Mouse (Mus musculus): ENCODE data around the gene Smad5. TPM values are rescaled to one million over a fixed set of nuclear protein-coding genes. Genes with fewer than 3 reads are reported as not detected.
A peak's percentile ranks its signal among the peaks of the same experiment; 100 is the strongest.

The Smad5 gene
- polyA plus RNA-seq (2014; fragmentation: Nextera tagmentation; extraction: Ambion mirVana), result 32.9 and 62.2 TPM in 2 replicates

- peaks cover 13% of the 10 kb centered on the region for H3K36me3 ChIP-seq (ENCODE audit: control insufficient read depth, insufficient read depth, low read length)
- H3K4me1 ChIP-seq (ENCODE audit: control insufficient read depth, insufficient read depth, low read length), result peaks cover 30% of the 10 kb centered on the region
- peak within 1 kb of the TSS; percentile 79 for H3K4me3 ChIP-seq (ENCODE audit: low read length)
- H3K9ac ChIP-seq (ENCODE audit: low read depth, low read length), result peak within 1 kb of the TSS; percentile 98
- H3K9me3 ChIP-seq (ENCODE audit: control insufficient read depth, low read length), result 0 out of 2 replicates have a peak, but pooled peaks cover 2% of the 10 kb centered on the region
- no peaks in the 10 kb centered on the region for H3K27me3 ChIP-seq (ENCODE audit: control insufficient read depth, insufficient read depth, low read length)
- ATAC-seq (ENCODE audit: low FRiP score, low TSS enrichment), result peak; percentile 80
- H3K27ac ChIP-seq (ENCODE audit: low read depth, low read length), result peak within 1 kb of the TSS; percentile 98
- peak within 1 kb of the TSS; percentile 83 for H3K4me2 ChIP-seq (replicated peaks; ENCODE audit: low read depth, low read length)
- WGBS, result 2% methylated on average over 58 of the region's 62 CpGs
Measured at GRCm38 (mm10) chr13:56702469-56703221, at the start of gene Smad5. Gene Smad5, plus strand, starts transcription at chr13:56703010.

- peaks cover 37% of the 10 kb centered on the region for H3K4me1 ChIP-seq (ENCODE audit: control insufficient read depth, insufficient read depth, low read length)
- H3K36me3 ChIP-seq (ENCODE audit: control insufficient read depth, insufficient read depth, low read length), result no peaks in the 10 kb centered on the region
- H3K4me2 ChIP-seq (replicated peaks; ENCODE audit: low read depth, low read length), result no peak overlapping the region
- no peaks in the 10 kb centered on the region for H3K9me3 ChIP-seq (ENCODE audit: control insufficient read depth, low read length)
- H3K27ac ChIP-seq (ENCODE audit: low read depth, low read length), result no peak overlapping the region
- H3K4me3 ChIP-seq (ENCODE audit: low read length), result no peak overlapping the region
- ATAC-seq (ENCODE audit: low FRiP score, low TSS enrichment), result no peak
- no peaks in the 10 kb centered on the region for H3K27me3 ChIP-seq (ENCODE audit: control insufficient read depth, insufficient read depth, low read length)
- WGBS, result 61% methylated on average over 5 of the region's 5 CpGs
- H3K9ac ChIP-seq (ENCODE audit: low read depth, low read length), result no peak overlapping the region
Measured at GRCm38 (mm10) chr13:56654176-56654575, 48.6 kb upstream of the Smad5 start.

GRCm38 (mm10) chr13:56657946-56658512, 44.8 kb upstream of the Smad5 start:
- Histone ChIP-seq H3K4me3 (ENCODE audit: low read length) (no peak overlapping the region), H3K4me1 (ENCODE audit: control insufficient read depth, insufficient read depth, low read length) (peaks cover 28% of the 10 kb centered on the region), H3K9me3 (ENCODE audit: control insufficient read depth, low read length) (no peaks in the 10 kb centered on the region), H3K36me3 (ENCODE audit: control insufficient read depth, insufficient read depth, low read length) (no peaks in the 10 kb centered on the region), H3K4me2 (replicated peaks; ENCODE audit: low read depth, low read length) (no peak overlapping the region), H3K27me3 (ENCODE audit: control insufficient read depth, insufficient read depth, low read length) (no peaks in the 10 kb centered on the region), H3K27ac (ENCODE audit: low read depth, low read length) (no peak overlapping the region), H3K9ac (ENCODE audit: low read depth, low read length) (no peak overlapping the region)
- 42% methylated on average over 7 of the region's 7 CpGs for WGBS
- ATAC-seq (ENCODE audit: low FRiP score, low TSS enrichment), result peak; percentile 38; the same call in 1 of the 2 replicates

- no peaks in the 10 kb centered on the region for H3K27me3 ChIP-seq (ENCODE audit: control insufficient read depth, insufficient read depth, low read length)
- no peak overlapping the region for H3K4me2 ChIP-seq (replicated peaks; ENCODE audit: low read depth, low read length)
- H3K36me3 ChIP-seq (ENCODE audit: control insufficient read depth, insufficient read depth, low read length), result no peaks in the 10 kb centered on the region
- no peak for ATAC-seq (ENCODE audit: low FRiP score, low TSS enrichment)
- 67% methylated on average over 6 of the region's 6 CpGs for WGBS
- no peak overlapping the region for H3K4me3 ChIP-seq (ENCODE audit: low read length)
- no peak overlapping the region for H3K27ac ChIP-seq (ENCODE audit: low read depth, low read length)
- peaks cover 22% of the 10 kb centered on the region for H3K4me1 ChIP-seq (ENCODE audit: control insufficient read depth, insufficient read depth, low read length)
- no peak overlapping the region for H3K9ac ChIP-seq (ENCODE audit: low read depth, low read length)
- no peaks in the 10 kb centered on the region for H3K9me3 ChIP-seq (ENCODE audit: control insufficient read depth, low read length)
Measured at GRCm38 (mm10) chr13:56658931-56659330, 43.9 kb upstream of the Smad5 start.

- 0 out of 2 replicates have a peak overlapping the region, but pooled peaks have one; percentile 2 for H3K9ac ChIP-seq (ENCODE audit: low read depth, low read length)
- H3K9me3 ChIP-seq (ENCODE audit: control insufficient read depth, low read length), result no peaks in the 10 kb centered on the region
- 0 out of 2 replicates have a peak, but pooled peaks cover 8% of the 10 kb centered on the region for H3K4me1 ChIP-seq (ENCODE audit: control insufficient read depth, insufficient read depth, low read length)
- H3K36me3 ChIP-seq (ENCODE audit: control insufficient read depth, insufficient read depth, low read length), result no peaks in the 10 kb centered on the region
- peak overlapping the region; percentile 37; the same call in 1 of the 2 replicates for H3K27ac ChIP-seq (ENCODE audit: low read depth, low read length)
- no peak for ATAC-seq (ENCODE audit: low FRiP score, low TSS enrichment)
- no peak overlapping the region for H3K4me2 ChIP-seq (replicated peaks; ENCODE audit: low read depth, low read length)
- 59% methylated on average over 7 of the region's 7 CpGs for WGBS
- H3K27me3 ChIP-seq (ENCODE audit: control insufficient read depth, insufficient read depth, low read length), result no peaks in the 10 kb centered on the region
- no peak overlapping the region for H3K4me3 ChIP-seq (ENCODE audit: low read length)
Measured at GRCm38 (mm10) chr13:56661914-56662621, 40.7 kb upstream of the Smad5 start.

- no peak overlapping the region for H3K4me3 ChIP-seq (ENCODE audit: low read length)
- H3K36me3 ChIP-seq (ENCODE audit: control insufficient read depth, insufficient read depth, low read length), result no peaks in the 10 kb centered on the region
- peak overlapping the region; percentile 7; the same call in 1 of the 2 replicates for H3K9ac ChIP-seq (ENCODE audit: low read depth, low read length)
- H3K9me3 ChIP-seq (ENCODE audit: control insufficient read depth, low read length), result no peaks in the 10 kb centered on the region
- 0 out of 2 replicates have a peak, but pooled peaks have one; percentile 47 for ATAC-seq (ENCODE audit: low FRiP score, low TSS enrichment)
- H3K4me2 ChIP-seq (replicated peaks; ENCODE audit: low read depth, low read length), result no peak overlapping the region
- 67% methylated on average over 17 of the region's 17 CpGs for WGBS
- H3K4me1 ChIP-seq (ENCODE audit: control insufficient read depth, insufficient read depth, low read length), result no peaks in the 10 kb centered on the region
- H3K27me3 ChIP-seq (ENCODE audit: control insufficient read depth, insufficient read depth, low read length), result no peaks in the 10 kb centered on the region
- no peak overlapping the region for H3K27ac ChIP-seq (ENCODE audit: low read depth, low read length)
Measured at GRCm38 (mm10) chr13:56664256-56665170, 38.3 kb upstream of the Smad5 start.

GRCm38 (mm10) chr13:56671206-56671605, 31.6 kb upstream of the Smad5 start:
- Histone ChIP-seq H3K4me3 (ENCODE audit: low read length) (no peak overlapping the region), H3K9ac (ENCODE audit: low read depth, low read length) (no peak overlapping the region), H3K9me3 (ENCODE audit: control insufficient read depth, low read length) (no peaks in the 10 kb centered on the region), H3K36me3 (ENCODE audit: control insufficient read depth, insufficient read depth, low read length) (no peaks in the 10 kb centered on the region), H3K27me3 (ENCODE audit: control insufficient read depth, insufficient read depth, low read length) (no peaks in the 10 kb centered on the region), H3K27ac (ENCODE audit: low read depth, low read length) (no peak overlapping the region), H3K4me2 (replicated peaks; ENCODE audit: low read depth, low read length) (no peak overlapping the region), H3K4me1 (ENCODE audit: control insufficient read depth, insufficient read depth, low read length) (peaks cover 9% of the 10 kb centered on the region)
- WGBS, result 63% methylated on average over 11 of the region's 11 CpGs
- ATAC-seq (ENCODE audit: low FRiP score, low TSS enrichment), result no peak

GRCm38 (mm10) chr13:56677731-56678130, 25.1 kb upstream of the Smad5 start:
- no peaks in the 10 kb centered on the region for H3K9me3 ChIP-seq (ENCODE audit: control insufficient read depth, low read length)
- peaks cover 28% of the 10 kb centered on the region for H3K4me1 ChIP-seq (ENCODE audit: control insufficient read depth, insufficient read depth, low read length)
- WGBS, result 76% methylated on average over 4 of the region's 4 CpGs
- no peaks in the 10 kb centered on the region for H3K36me3 ChIP-seq (ENCODE audit: control insufficient read depth, insufficient read depth, low read length)
- no peak overlapping the region for H3K9ac ChIP-seq (ENCODE audit: low read depth, low read length)
- H3K4me2 ChIP-seq (replicated peaks; ENCODE audit: low read depth, low read length), result no peak overlapping the region
- H3K27ac ChIP-seq (ENCODE audit: low read depth, low read length), result peak overlapping the region; percentile 70; the same call in 1 of the 2 replicates
- no peaks in the 10 kb centered on the region for H3K27me3 ChIP-seq (ENCODE audit: control insufficient read depth, insufficient read depth, low read length)
- ATAC-seq (ENCODE audit: low FRiP score, low TSS enrichment), result 0 out of 2 replicates have a peak, but pooled peaks have one; percentile 17
- H3K4me3 ChIP-seq (ENCODE audit: low read length), result no peak overlapping the region
